Mouse (Mus musculus): ENCODE results near the gene Vmn2r53.
"Not testable (repeated sequence)": the region's sequence is repeated elsewhere in the genome, so short reads cannot be mapped to it uniquely, and the experiment has no call there.

The Vmn2r53 gene

DNA sequence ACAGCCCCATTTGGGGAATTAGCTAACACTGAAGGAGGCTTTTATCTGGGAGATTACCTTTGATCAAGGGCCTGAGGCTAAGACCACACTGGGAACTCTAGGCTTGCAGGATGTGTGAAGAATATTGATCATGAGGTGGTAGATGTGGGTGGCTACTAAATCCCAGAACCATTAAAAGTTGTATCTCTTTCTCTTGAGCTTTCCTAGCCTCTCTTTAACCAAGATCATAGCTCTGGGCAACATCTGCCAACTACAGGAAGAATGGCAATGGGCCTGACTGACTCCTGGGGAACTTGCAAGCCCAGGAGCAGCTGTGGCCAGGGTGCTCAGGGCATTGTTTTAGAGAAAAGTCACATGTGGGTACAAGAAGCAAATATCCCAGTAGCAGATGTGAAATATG is at the start of gene Vmn2r53:
Gene Vmn2r53 (minus strand): TSS at position 101 of the 400 bp plus-strand sequence.
- no peak for DNase-seq (ENCODE audit: low spot score)

DNA sequence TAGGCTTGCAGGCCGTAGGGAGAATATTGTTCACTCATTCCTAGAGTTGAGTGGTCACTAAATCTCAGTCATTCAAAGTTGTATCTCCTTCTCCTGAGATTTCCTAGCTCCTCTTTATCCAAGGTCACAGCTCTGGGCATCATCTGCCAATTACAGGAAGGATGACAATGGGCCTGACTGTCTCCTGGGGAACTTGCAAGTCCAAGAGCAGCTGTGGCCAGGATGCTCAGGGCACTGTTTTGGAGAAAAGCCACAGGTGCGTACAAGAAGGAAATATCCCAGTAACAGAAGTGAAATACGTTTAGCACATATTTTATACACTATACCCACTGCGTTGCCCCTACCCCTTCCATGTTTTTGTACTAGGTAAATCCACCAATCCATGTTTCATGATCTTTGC is 31.6 kb upstream of the Vmn2r53 start, which contains the start of gene Vmn2r54:
Gene Vmn2r54 (minus strand): TSS at position 101 of the 400 bp plus-strand sequence.
- not testable (repeated sequence) for DNase-seq (ENCODE audit: low spot score)

Measured in urinary bladder, postnatal 10 days (tissue).